Mouse (Mus musculus): ENCODE results near the gene Gm13043. TPM values are rescaled to one million over a fixed set of nuclear protein-coding genes. Genes with fewer than 3 reads are reported as not detected.
"Not testable (repeated sequence)": the region's sequence is repeated elsewhere in the genome, so short reads cannot be mapped to it uniquely, and the experiment has no call there.

The Gm13043 gene
- not detected for total RNA-seq (2021)
- long read RNA-seq, experiment 1: 0 reads
- long read RNA-seq, experiment 2: 0 reads

DNA sequence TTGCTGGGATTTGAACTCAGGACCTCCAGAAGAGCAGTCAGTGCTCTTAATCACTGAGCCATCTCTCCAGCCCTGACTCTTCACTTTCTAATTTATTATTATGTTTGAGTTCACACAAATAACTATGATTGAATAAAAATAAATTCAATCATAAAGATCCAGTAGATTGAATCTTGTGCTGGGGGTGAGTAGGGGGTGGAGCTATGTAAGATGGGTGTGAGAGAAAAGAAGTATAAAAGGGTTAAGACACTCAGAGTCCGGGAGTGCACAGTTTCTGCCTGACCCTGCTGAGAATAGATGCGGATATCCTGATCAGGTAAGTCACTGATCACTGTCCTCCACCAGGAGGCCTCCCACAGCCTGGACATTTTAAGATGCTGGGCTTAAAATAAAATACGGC, at the start of gene Gm13043:
Gm13043 (plus strand) TSS at position 301 of the 400 bp plus-strand sequence.
- intact Hi-C loops (cut with DNase I): no loop called here

DNA sequence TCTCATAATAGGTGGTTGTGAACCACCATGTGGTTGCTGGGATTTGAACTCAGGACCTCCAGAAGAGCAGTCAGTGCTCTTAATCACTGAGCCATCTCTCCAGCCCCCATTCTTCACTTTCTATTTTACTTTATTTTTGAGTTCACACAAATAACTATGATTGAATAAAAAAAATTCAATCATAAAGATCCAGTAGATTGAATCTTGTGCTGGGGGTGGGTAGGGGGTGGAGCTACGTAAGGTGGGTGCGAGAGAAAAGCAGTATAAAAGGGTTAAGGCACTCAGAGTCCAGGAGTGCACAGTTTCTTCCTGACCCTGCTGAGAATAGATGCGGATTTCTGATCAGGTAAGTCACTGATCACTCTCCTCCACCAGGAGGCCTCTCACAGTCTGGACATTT, 24.5 kb downstream of the Gm13043 start, which contains the start of gene Gm13040:
Gm13040 (plus strand) TSS at position 301 of the 400 bp plus-strand sequence.
- intact Hi-C loops (cut with DNase I); DNase-seq: not testable (repeated sequence)

More for the DNA sequence above, at the start of gene Gm13043:
- no peak for DNase-seq

- intact Hi-C loops (cut with DNase I); DNase-seq: not testable (repeated sequence)
Observed at GRCm38 (mm10) chr4:143551400-143551799, 40.3 kb downstream of the Gm13043 start, which contains the start of the genes BC080695 and Gm13057. Gene BC080695 (plus strand): TSS chr4:143551700. Gene Gm13057 (plus strand): TSS chr4:143551709.

Other genes starting within 250 kb of the Gm13043 start
- gene Pdpn, start 211.8 kb upstream of the Gm13043 start, total RNA-seq (2021): 1 to 10 TPM; 7.0 to 7.7 TPM
- gene Lrrc38, start 161.6 kb upstream of the Gm13043 start, total RNA-seq (2021): 10 to 100 TPM; 18.7 to 22.2 TPM
- gene Pramel1, start 116.9 kb upstream of the Gm13043 start, total RNA-seq (2021): not detected
- 1 to 10 TPM; 4.6 to 7.6 TPM for gene Pramef8, start 98.9 kb upstream of the Gm13043 start, total RNA-seq (2021)
- gene Oog4, start 61.0 kb upstream of the Gm13043 start, total RNA-seq (2021): not detected
- not detected for gene Gm13040, start 24.6 kb downstream of the Gm13043 start, total RNA-seq (2021)
- not detected for gene BC080695, start 40.4 kb downstream of the Gm13043 start, total RNA-seq (2021)
- gene Gm13057, start 40.4 kb downstream of the Gm13043 start, total RNA-seq (2021): not detected
- not detected for gene Gm13083, start 103.7 kb downstream of the Gm13043 start, total RNA-seq (2021)
- gene Gm13088, start 145.9 kb downstream of the Gm13043 start, total RNA-seq (2021): not detected
- gene Gm13089, start 191.4 kb downstream of the Gm13043 start, total RNA-seq (2021): not detected
- gene Gm13078, start 208.1 kb downstream of the Gm13043 start, total RNA-seq (2021): not detected